Mouse (Mus musculus): ENCODE results near the gene Foxo6. TPM values are rescaled to one million over a fixed set of nuclear protein-coding genes. Genes with fewer than 3 reads are reported as not detected.

The Foxo6 gene
- polyA plus RNA-seq, 1 experiment from 2014 or later, result 2.0 TPM

DNA sequence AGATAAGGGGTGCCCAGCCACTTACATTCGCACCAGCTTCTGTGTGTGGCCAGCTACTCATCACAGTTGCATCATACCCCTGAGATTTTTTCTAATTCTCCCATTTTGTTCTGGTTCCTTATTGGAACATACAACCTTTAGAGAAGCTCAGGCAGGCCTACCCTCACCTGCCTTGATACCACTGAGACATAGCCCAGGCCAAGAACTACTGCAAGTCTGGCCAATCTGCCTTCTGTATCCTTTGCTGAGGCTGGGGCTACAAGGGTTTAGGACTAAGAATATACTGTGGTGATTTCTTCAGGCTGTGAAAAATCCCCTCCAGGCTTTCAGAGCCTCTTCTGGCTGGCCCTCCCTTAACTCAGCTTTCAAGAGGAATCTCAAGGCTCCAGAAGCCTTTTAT lies 36.7 kb upstream of the Foxo6 start:
- DNase-seq (no peak), ATAC-seq (ENCODE audit: low FRiP score, low TSS enrichment) (no peak)
- no peaks in the 10 kb centered on the region for H3K9me3 ChIP-seq (ENCODE audit: control insufficient read depth, low read length)
- no peak overlapping the region for H3K4me3 ChIP-seq (replicated peaks; ENCODE audit: low read depth, low read length)
- no peak overlapping the region for H3K4me2 ChIP-seq (ENCODE audit: low read length)
- no peak overlapping the region for H3K9ac ChIP-seq (replicated peaks; ENCODE audit: low read length)
- H3K27me3 ChIP-seq (ENCODE audit: control insufficient read depth, insufficient read depth, low read length), result no peaks in the 10 kb centered on the region
- H3K4me1 ChIP-seq (ENCODE audit: control insufficient read depth, insufficient read depth, low read length), result no peaks in the 10 kb centered on the region
- no peak overlapping the region for H3K27ac ChIP-seq (replicated peaks; ENCODE audit: low read depth, low read length)
- no peaks in the 10 kb centered on the region for H3K36me3 ChIP-seq (ENCODE audit: control insufficient read depth, insufficient read depth, low read length)
- WGBS, result 95% methylated on average over 1 of the region's 1 CpGs

DNA sequence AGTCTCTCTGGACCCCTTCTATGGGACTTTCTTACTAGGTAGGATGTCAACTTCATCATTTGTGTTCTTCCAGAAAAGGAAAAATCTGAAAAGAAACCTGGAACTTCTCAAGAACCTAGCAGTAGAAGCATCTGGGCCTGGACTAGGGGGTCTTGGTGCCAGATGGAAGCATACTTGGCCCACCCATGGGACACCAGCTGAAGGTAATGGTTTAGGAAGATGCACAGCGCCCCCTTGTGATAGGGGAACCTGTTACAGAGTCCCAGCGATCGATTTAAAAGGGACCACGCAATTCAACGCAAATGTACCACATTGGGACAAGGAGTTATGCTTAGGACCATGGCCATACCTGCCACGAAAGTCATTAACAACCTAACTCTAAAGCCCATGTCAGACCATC lies 36.0 kb upstream of the Foxo6 start:
- Histone ChIP-seq H3K9ac (replicated peaks; ENCODE audit: low read length) (no peak overlapping the region), H3K4me3 (replicated peaks; ENCODE audit: low read depth, low read length) (no peak overlapping the region), H3K4me2 (ENCODE audit: low read length) (no peak overlapping the region), H3K9me3 (ENCODE audit: control insufficient read depth, low read length) (no peaks in the 10 kb centered on the region), H3K27me3 (ENCODE audit: control insufficient read depth, insufficient read depth, low read length) (no peaks in the 10 kb centered on the region), H3K36me3 (ENCODE audit: control insufficient read depth, insufficient read depth, low read length) (no peaks in the 10 kb centered on the region), H3K27ac (replicated peaks; ENCODE audit: low read depth, low read length) (no peak overlapping the region), H3K4me1 (ENCODE audit: control insufficient read depth, insufficient read depth, low read length) (no peaks in the 10 kb centered on the region)
- ATAC-seq (ENCODE audit: low FRiP score, low TSS enrichment), result no peak
- 36% methylated on average over 6 of the region's 6 CpGs for WGBS
- DNase-seq, result peak; percentile 58

DNA sequence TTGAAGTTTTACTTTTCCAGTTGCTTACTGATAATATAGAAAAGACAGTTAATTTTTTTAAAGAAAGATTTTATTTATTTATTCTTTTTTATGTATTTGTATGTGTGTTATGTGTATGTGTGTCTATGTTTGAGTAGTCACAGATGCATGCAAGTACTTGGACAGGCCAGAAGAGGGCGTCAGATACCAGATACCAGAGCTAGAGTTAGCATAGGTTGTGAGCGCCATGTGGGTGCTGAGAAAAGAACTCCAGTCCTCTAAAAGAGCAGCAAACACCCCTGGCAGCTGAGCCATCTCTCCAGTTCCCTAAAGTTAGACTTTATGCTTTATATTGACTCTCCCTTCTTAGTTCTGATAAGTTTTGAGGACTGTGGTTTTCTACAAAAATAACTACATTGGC lies 30.4 kb upstream of the Foxo6 start:
- no peak overlapping the region for H3K4me2 ChIP-seq (ENCODE audit: low read length)
- DNase-seq (no peak), ATAC-seq (ENCODE audit: low FRiP score, low TSS enrichment) (no peak)
- no peaks in the 10 kb centered on the region for H3K9me3 ChIP-seq (ENCODE audit: control insufficient read depth, low read length)
- no peak overlapping the region for H3K9ac ChIP-seq (replicated peaks; ENCODE audit: low read length)
- no peak overlapping the region for H3K4me3 ChIP-seq (replicated peaks; ENCODE audit: low read depth, low read length)
- 68% methylated on average over 2 of the region's 2 CpGs for WGBS
- no peaks in the 10 kb centered on the region for H3K27me3 ChIP-seq (ENCODE audit: control insufficient read depth, insufficient read depth, low read length)
- no peaks in the 10 kb centered on the region for H3K4me1 ChIP-seq (ENCODE audit: control insufficient read depth, insufficient read depth, low read length)
- no peaks in the 10 kb centered on the region for H3K36me3 ChIP-seq (ENCODE audit: control insufficient read depth, insufficient read depth, low read length)
- no peak overlapping the region for H3K27ac ChIP-seq (replicated peaks; ENCODE audit: low read depth, low read length)

- Histone ChIP-seq H3K4me3 (replicated peaks; ENCODE audit: low read depth, low read length) (no peak overlapping the region), H3K27me3 (ENCODE audit: control insufficient read depth, insufficient read depth, low read length) (no peaks in the 10 kb centered on the region), H3K4me2 (ENCODE audit: low read length) (no peak overlapping the region), H3K4me1 (ENCODE audit: control insufficient read depth, insufficient read depth, low read length) (no peaks in the 10 kb centered on the region), H3K9me3 (ENCODE audit: control insufficient read depth, low read length) (no peaks in the 10 kb centered on the region), H3K9ac (replicated peaks; ENCODE audit: low read length) (no peak overlapping the region), H3K36me3 (ENCODE audit: control insufficient read depth, insufficient read depth, low read length) (no peaks in the 10 kb centered on the region), H3K27ac (replicated peaks; ENCODE audit: low read depth, low read length) (no peak overlapping the region)
- 46% methylated on average over 4 of the region's 4 CpGs for WGBS
- ATAC-seq (ENCODE audit: low FRiP score, low TSS enrichment) (no peak), DNase-seq (no peak)
Measured at GRCm38 (mm10) chr4:120316716-120317115, 29.6 kb upstream of the Foxo6 start.

- no peak for DNase-seq
Measured at GRCm38 (mm10) chr4:120314571-120314970, 27.4 kb upstream of the Foxo6 start.

DNA sequence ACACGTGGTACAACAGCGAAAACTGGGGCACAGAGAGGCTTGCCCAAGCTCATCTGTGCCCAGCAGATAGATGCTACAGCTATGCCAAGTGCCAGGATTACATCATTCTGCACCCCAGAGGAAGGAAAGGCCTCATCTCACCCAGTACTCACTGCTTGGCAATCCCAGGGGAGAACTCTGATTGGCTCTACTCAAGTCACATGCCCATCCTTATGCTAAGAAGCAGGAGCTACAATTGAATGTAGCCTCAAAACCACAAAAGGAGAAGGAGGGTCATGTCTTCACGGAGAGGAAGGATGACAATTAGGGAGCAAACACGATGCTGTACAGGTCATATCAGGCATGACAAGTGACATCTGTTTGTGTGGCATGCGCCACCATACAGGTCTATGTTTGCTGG lies 26.2 kb upstream of the Foxo6 start:
- ATAC-seq (ENCODE audit: low FRiP score, low TSS enrichment) (no peak), DNase-seq (no peak)
- no peak overlapping the region for H3K9ac ChIP-seq (replicated peaks; ENCODE audit: low read length)
- no peaks in the 10 kb centered on the region for H3K36me3 ChIP-seq (ENCODE audit: control insufficient read depth, insufficient read depth, low read length)
- no peak overlapping the region for H3K4me3 ChIP-seq (replicated peaks; ENCODE audit: low read depth, low read length)
- no peak overlapping the region for H3K4me2 ChIP-seq (ENCODE audit: low read length)
- H3K27ac ChIP-seq (replicated peaks; ENCODE audit: low read depth, low read length), result no peak overlapping the region
- H3K9me3 ChIP-seq (ENCODE audit: control insufficient read depth, low read length), result no peaks in the 10 kb centered on the region
- H3K27me3 ChIP-seq (ENCODE audit: control insufficient read depth, insufficient read depth, low read length), result no peaks in the 10 kb centered on the region
- WGBS, result 80% methylated on average over 5 of the region's 5 CpGs
- H3K4me1 ChIP-seq (ENCODE audit: control insufficient read depth, insufficient read depth, low read length), result no peaks in the 10 kb centered on the region

More at GRCm38 (mm10) chr4:120314571-120314970, 27.4 kb upstream of the Foxo6 start:
- Histone ChIP-seq H3K4me2 (ENCODE audit: low read length) (no peak overlapping the region), H3K36me3 (ENCODE audit: control insufficient read depth, insufficient read depth, low read length) (no peaks in the 10 kb centered on the region), H3K4me1 (ENCODE audit: control insufficient read depth, insufficient read depth, low read length) (no peaks in the 10 kb centered on the region), H3K9me3 (ENCODE audit: control insufficient read depth, low read length) (no peaks in the 10 kb centered on the region), H3K27ac (replicated peaks; ENCODE audit: low read depth, low read length) (no peak overlapping the region), H3K27me3 (ENCODE audit: control insufficient read depth, insufficient read depth, low read length) (no peaks in the 10 kb centered on the region), H3K9ac (replicated peaks; ENCODE audit: low read length) (no peak overlapping the region), H3K4me3 (replicated peaks; ENCODE audit: low read depth, low read length) (no peak overlapping the region)
- no peak for ATAC-seq (ENCODE audit: low FRiP score, low TSS enrichment)
- WGBS, result 41% methylated on average over 3 of the region's 3 CpGs

DNA sequence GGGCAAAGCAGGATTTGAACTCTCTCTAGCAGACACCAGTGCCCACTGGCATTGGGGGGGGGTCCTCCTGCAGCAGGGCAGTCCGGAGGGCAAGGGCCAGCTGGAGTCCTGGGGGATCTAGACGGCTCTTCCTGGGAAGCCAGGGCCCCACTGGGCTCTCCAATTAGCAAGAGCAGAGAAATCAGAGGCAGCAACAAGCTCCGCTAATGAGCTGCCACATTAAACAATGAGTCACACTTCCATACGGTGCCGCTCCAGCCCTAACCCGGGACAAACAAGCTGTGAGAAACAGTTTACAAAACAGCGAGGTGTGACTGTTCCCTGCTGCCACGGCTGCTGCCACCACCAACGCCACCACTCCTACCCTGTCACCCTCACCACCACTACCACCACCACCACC lies 17.4 kb upstream of the Foxo6 start:
- H3K36me3 ChIP-seq (ENCODE audit: control insufficient read depth, insufficient read depth, low read length), result no peaks in the 10 kb centered on the region
- no peaks in the 10 kb centered on the region for H3K4me1 ChIP-seq (ENCODE audit: control insufficient read depth, insufficient read depth, low read length)
- no peak for DNase-seq
- H3K4me2 ChIP-seq (ENCODE audit: low read length), result no peak overlapping the region
- 36% methylated on average over 9 of the region's 9 CpGs for WGBS
- no peak for ATAC-seq (ENCODE audit: low FRiP score, low TSS enrichment)
- no peak overlapping the region for H3K27ac ChIP-seq (replicated peaks; ENCODE audit: low read depth, low read length)
- H3K9ac ChIP-seq (replicated peaks; ENCODE audit: low read length), result no peak overlapping the region
- H3K9me3 ChIP-seq (ENCODE audit: control insufficient read depth, low read length), result no peaks in the 10 kb centered on the region
- no peaks in the 10 kb centered on the region for H3K27me3 ChIP-seq (ENCODE audit: control insufficient read depth, insufficient read depth, low read length)
- H3K4me3 ChIP-seq (replicated peaks; ENCODE audit: low read depth, low read length), result no peak overlapping the region

DNA sequence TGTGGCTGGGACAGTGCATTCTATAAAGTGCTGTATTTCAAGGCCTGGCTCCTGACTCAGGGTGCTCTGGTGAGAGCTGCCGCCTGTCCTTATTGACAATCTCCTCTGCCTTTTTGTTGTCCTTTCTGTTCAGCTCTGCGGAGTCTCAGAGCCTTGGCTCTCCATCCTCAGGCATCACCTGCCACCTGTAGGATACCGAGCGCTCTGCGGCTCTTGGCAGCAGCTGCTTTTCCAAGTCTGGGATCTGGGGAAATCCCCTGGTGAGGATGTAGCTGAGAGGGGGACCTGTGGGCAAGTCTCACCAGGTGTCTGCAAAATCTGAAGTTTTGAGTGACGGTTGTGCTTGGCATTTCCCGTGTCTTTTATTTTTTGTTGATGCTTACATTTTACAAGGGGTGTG lies 12.1 kb upstream of the Foxo6 start:
- ATAC-seq (ENCODE audit: low FRiP score, low TSS enrichment) (no peak), DNase-seq (no peak)
- H3K4me1 ChIP-seq (ENCODE audit: control insufficient read depth, insufficient read depth, low read length), result no peaks in the 10 kb centered on the region
- WGBS, result 54% methylated on average over 7 of the region's 7 CpGs
- no peaks in the 10 kb centered on the region for H3K9me3 ChIP-seq (ENCODE audit: control insufficient read depth, low read length)
- no peak overlapping the region for H3K4me2 ChIP-seq (ENCODE audit: low read length)
- H3K9ac ChIP-seq (replicated peaks; ENCODE audit: low read length), result no peak overlapping the region
- no peaks in the 10 kb centered on the region for H3K36me3 ChIP-seq (ENCODE audit: control insufficient read depth, insufficient read depth, low read length)
- H3K27ac ChIP-seq (replicated peaks; ENCODE audit: low read depth, low read length), result no peak overlapping the region
- H3K27me3 ChIP-seq (ENCODE audit: control insufficient read depth, insufficient read depth, low read length), result no peaks in the 10 kb centered on the region
- no peak overlapping the region for H3K4me3 ChIP-seq (replicated peaks; ENCODE audit: low read depth, low read length)

GRCm38 (mm10) chr4:120291106-120291822 lies 4.1 kb upstream of the Foxo6 start:
- no peak overlapping the region for H3K4me3 ChIP-seq (replicated peaks; ENCODE audit: low read depth, low read length)
- 0 out of 2 replicates have a peak, but pooled peaks cover 7% of the 10 kb centered on the region for H3K27me3 ChIP-seq (ENCODE audit: control insufficient read depth, insufficient read depth, low read length)
- no peak overlapping the region for H3K27ac ChIP-seq (replicated peaks; ENCODE audit: low read depth, low read length)
- no peak for DNase-seq
- ATAC-seq (ENCODE audit: low FRiP score, low TSS enrichment), result no peak
- no peak overlapping the region for H3K9ac ChIP-seq (replicated peaks; ENCODE audit: low read length)
- 84% methylated on average over 11 of the region's 11 CpGs for WGBS
- H3K4me2 ChIP-seq (ENCODE audit: low read length), result no peak overlapping the region
- no peaks in the 10 kb centered on the region for H3K36me3 ChIP-seq (ENCODE audit: control insufficient read depth, insufficient read depth, low read length)
- H3K4me1 ChIP-seq (ENCODE audit: control insufficient read depth, insufficient read depth, low read length), result peaks cover 8% of the 10 kb centered on the region; the same call in 1 of the 2 replicates
- H3K9me3 ChIP-seq (ENCODE audit: control insufficient read depth, low read length), result no peaks in the 10 kb centered on the region
